Mouse (Mus musculus) neural tube, embryonic 14.5 days (tissue): ENCODE data around the gene Aldh1a3. TPM values are rescaled to one million over a fixed set of nuclear protein-coding genes. Genes with fewer than 3 reads are reported as not detected.
A peak's percentile ranks its signal among the peaks of the same experiment; 100 is the strongest.

Experiments
- ATAC-seq: fragments of 200-750 bp; cut with Nextera tagmentation; 2 replicates; pipeline ENCODE4 v1.8.0; 2017; ENCODE audit warnings: low read depth, mild to moderate bottlenecking, moderate TSS enrichment, moderate library complexity
- H3K27ac ChIP-seq: fragments of 300-500 bp; sonication (generic); 2 replicates; pipeline ENCODE4 v1.5.1; 2014; ENCODE audit warnings: low read depth, mild to moderate bottlenecking, control low read depth, low read length, moderate library complexity, mixed read lengths
- H3K27me3 ChIP-seq: fragments of 300-500 bp; sonication (generic); 2 replicates; pipeline ENCODE4 v1.6.1; 2014; ENCODE audit warnings: low read length; ENCODE audit not compliant: control insufficient read depth, insufficient read depth
- H3K36me3 ChIP-seq: fragments of 300-500 bp; sonication (generic); 2 replicates; pipeline ENCODE4 v1.6.1; 2014; ENCODE audit warnings: low read length, mixed read lengths; ENCODE audit not compliant: control insufficient read depth, insufficient read depth
- H3K4me1 ChIP-seq: fragments of 300-500 bp; sonication (generic); 2 replicates; pipeline ENCODE4 v1.6.1; 2014; ENCODE audit warnings: low read length; ENCODE audit not compliant: control insufficient read depth, insufficient read depth
- H3K4me2 ChIP-seq: fragments of 300-500 bp; sonication (generic); 2 replicates; pipeline ENCODE4 v1.6.1; 2014; ENCODE audit warnings: mild to moderate bottlenecking, low read depth, low read length, control low read depth
- H3K4me3 ChIP-seq: fragments of 300-500 bp; sonication (generic); 2 replicates; pipeline ENCODE4 v1.5.1; 2014; ENCODE audit warnings: low read depth, low read length, control low read depth, mixed read lengths
- H3K9ac ChIP-seq: fragments of 300-500 bp; sonication (generic); replicated peaks from 2 replicates; pipeline ENCODE4 v1.6.1; 2014; ENCODE audit warnings: low read depth, mild to moderate bottlenecking, control low read depth, low read length, mixed read lengths
- H3K9me3 ChIP-seq: fragments of 300-500 bp; sonication (generic); 2 replicates; pipeline ENCODE4 v1.6.1; 2016; ENCODE audit warnings: low read length; ENCODE audit not compliant: control insufficient read depth
- WGBS: fragments of 180-500 bp; shearing (Covaris S2); extraction: QIAGEN DNeasy Blood & Tissue Kit; methylation state at CpG from one replicate; pipeline ENCODE4 v1.1.7; 2014; 5-methylcytosine and 5-hydroxymethylcytosine counted together
- polyA plus RNA-seq: library from polyadenylated mRNA; unstranded; fragments of >200 nt; fragmentation: Nextera tagmentation; extraction: Ambion mirVana; gene quantifications from 2 replicates; pipeline ENCODE4 v1.2.1, GENCODE M21; 2014

Aldh1a3 gene
- polyA plus RNA-seq, 1 experiment from 2014 or later, result 3.5 TPM

DNA sequence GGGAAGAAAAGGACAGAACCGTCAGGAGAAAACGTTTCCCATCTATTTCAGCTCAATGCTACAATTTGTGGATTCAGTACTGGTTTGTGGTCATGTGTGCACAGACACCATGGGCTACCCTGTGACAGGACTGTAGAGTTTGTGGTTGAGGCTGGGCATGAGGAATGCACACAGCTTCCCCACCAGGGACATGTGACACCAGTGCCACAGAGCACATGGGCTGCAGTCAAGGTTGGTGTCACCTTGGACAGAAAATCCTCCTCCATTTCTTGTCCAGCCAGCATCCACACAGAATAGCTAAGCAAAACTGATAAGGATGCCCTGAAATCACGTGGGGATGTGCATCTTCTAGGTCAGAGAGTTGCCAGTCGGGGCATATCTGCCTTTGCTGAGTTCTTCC is 22.5 kb downstream of the Aldh1a3 start:
- Histone ChIP-seq H3K27me3 (no peaks in the 10 kb centered on the region), H3K27ac (no peak overlapping the region), H3K4me2 (no peak overlapping the region), H3K36me3 (no peaks in the 10 kb centered on the region), H3K4me3 (no peak overlapping the region), H3K9me3 (no peaks in the 10 kb centered on the region), H3K9ac (no peak overlapping the region), H3K4me1 (no peaks in the 10 kb centered on the region)
- no peak for ATAC-seq
- 63% methylated on average over 4 of the region's 4 CpGs for WGBS

DNA sequence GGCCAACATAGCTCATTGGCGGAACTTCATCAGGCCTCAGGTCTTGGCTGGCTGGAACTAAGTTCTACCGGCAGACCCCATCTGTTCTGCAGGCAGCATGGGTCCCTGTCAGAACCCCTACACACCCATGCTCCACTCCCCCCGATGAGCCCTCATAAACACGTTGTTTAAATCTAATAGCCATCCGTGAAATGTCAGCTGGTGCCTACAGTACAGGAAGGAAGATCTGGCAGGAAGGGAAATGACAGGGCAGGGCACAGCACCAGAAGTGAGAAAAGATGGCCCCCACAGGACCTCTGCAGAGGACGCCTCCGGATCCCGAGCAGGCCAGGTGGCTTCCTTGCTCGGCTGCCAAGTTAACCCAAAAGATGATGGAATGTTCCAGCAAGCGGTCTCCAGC is 23.2 kb downstream of the Aldh1a3 start:
- no peaks in the 10 kb centered on the region for H3K9me3 ChIP-seq
- WGBS, result 44% methylated on average over 10 of the region's 10 CpGs
- H3K27me3 ChIP-seq, result no peaks in the 10 kb centered on the region
- no peaks in the 10 kb centered on the region for H3K36me3 ChIP-seq
- no peak overlapping the region for H3K4me3 ChIP-seq
- ATAC-seq, result peak; percentile 53; the same call in 1 of the 2 replicates
- no peaks in the 10 kb centered on the region for H3K4me1 ChIP-seq
- H3K4me2 ChIP-seq, result no peak overlapping the region
- no peak overlapping the region for H3K27ac ChIP-seq
- no peak overlapping the region for H3K9ac ChIP-seq

DNA sequence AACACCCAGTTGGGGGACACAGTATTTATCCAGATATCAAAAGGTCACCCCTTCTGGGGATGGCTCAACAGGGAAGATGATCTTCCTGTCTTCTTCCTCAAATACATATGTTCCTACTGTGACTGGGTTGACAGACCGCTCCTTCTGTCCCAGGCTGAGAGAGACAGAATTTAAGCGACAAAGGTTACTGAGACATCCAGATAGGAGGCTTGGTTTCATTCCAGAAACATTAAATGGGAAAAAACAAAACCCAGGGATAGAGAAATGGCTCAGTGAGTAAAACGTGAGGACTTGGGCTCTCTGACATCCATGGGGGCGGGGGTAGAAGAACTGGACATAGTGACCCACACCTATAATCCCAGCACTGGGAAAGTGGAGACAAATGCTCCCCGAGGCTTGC is 24.4 kb downstream of the Aldh1a3 start:
- 86% methylated on average over 5 of the region's 5 CpGs for WGBS
- no peaks in the 10 kb centered on the region for H3K4me1 ChIP-seq
- no peak overlapping the region for H3K4me2 ChIP-seq
- no peak overlapping the region for H3K27ac ChIP-seq
- H3K4me3 ChIP-seq, result no peak overlapping the region
- no peaks in the 10 kb centered on the region for H3K36me3 ChIP-seq
- no peaks in the 10 kb centered on the region for H3K27me3 ChIP-seq
- ATAC-seq, result no peak
- no peaks in the 10 kb centered on the region for H3K9me3 ChIP-seq
- no peak overlapping the region for H3K9ac ChIP-seq

DNA sequence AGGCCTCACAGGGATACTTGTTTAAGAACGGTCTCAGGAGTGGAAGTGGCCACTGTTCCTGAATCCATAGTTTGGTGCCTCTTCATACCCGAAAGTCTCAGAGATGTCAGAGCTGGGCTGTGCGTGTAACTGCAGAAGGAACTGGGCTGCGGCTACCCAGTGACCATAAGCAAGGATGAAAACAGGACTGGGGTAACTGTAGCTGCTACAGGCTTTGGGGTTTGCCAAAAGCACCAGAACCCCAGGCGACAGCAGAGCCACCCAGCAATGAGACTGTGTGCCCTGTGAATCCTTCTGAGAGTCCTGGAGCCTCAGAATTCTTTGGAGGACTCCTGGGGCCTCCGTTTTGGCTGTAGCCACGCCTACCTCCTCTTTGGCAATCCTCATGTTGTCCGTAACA is 25.7 kb downstream of the Aldh1a3 start:
- H3K4me2 ChIP-seq, result no peak overlapping the region
- H3K36me3 ChIP-seq, result no peaks in the 10 kb centered on the region
- H3K4me1 ChIP-seq, result no peaks in the 10 kb centered on the region
- H3K27ac ChIP-seq, result no peak overlapping the region
- no peaks in the 10 kb centered on the region for H3K9me3 ChIP-seq
- WGBS, result 37% methylated on average over 8 of the region's 8 CpGs
- no peak for ATAC-seq
- no peak overlapping the region for H3K9ac ChIP-seq
- no peak overlapping the region for H3K4me3 ChIP-seq
- H3K27me3 ChIP-seq, result no peaks in the 10 kb centered on the region

DNA sequence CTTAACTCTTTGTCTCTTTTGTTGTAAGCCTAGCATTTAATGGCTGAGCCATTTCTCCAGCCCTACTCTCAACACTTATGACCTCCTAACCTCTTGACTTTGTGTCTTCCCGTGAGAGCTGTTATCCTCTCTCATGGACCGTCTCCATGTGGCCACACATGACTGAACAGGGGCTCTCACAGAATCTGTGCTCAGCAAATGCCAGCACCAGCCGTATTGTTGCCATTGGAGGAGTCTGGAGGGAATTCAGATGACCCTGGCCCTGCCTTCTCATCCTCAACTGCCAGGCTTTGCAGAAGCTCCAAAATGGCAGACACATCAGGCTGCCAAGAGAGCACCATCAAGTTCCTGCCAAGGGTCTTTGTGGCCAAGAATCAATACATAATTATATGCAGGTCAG is 30.0 kb downstream of the Aldh1a3 start:
- no peak for ATAC-seq
- Histone ChIP-seq H3K4me3 (no peak overlapping the region), H3K4me2 (no peak overlapping the region), H3K27me3 (no peaks in the 10 kb centered on the region), H3K36me3 (no peaks in the 10 kb centered on the region), H3K9me3 (no peaks in the 10 kb centered on the region), H3K4me1 (no peaks in the 10 kb centered on the region), H3K27ac (no peak overlapping the region), H3K9ac (no peak overlapping the region)
- WGBS, result 46% methylated on average over 3 of the region's 3 CpGs

DNA sequence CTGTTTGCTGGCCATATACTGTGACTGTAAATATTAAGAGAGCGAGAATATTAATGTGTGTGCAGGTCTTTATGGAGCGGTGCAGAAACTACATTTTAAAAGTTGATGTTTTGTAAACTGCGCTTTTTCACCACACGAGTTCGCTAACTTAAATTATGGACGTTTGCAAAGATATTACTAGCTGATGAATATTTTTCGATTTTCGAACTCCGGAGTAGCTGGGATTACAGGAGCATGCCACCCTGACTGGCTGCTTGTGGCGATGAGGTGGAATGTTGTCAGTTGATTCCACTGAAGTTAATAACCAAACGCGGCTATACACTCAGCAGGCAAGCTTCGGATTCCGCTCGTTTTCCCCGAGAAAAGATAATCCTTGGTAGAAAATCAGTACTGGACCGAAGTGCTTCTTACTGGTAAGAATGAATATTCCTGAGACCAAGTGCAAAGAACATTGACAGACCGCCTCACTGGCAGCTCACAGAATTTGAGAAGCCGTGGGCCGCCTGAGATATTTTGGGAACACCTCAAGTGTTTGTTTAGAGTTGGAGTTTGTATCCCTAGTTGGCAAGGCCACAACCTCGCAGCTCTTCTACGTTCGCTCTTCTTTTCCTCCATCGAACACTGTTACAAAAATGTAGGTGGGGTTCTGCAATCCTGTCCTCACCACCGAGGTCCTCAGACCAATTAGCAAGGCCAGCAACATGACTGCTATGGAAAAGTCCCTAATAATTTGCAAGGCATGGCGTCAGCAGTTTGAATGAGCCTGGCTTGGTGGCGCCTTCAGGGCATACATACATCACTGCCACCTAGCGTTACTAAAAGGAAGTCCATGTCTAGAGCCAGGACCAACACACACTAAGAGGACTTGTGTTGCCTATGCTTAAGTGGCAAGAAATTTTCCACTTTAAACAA is 38.4 kb downstream of the Aldh1a3 start:
- Histone ChIP-seq H3K27me3 (peaks cover 6% of the 10 kb centered on the region), H3K4me3 (peak overlapping the region; percentile 42), H3K36me3 (no peaks in the 10 kb centered on the region), H3K9me3 (no peaks in the 10 kb centered on the region), H3K9ac (peak overlapping the region; percentile 56), H3K4me2 (peak overlapping the region; percentile 96), H3K27ac (no peak overlapping the region), H3K4me1 (0 out of 2 replicates have a peak, but pooled peaks cover 8% of the 10 kb centered on the region)
- peak; percentile 86; the same call in 1 of the 2 replicates for ATAC-seq
- 16% methylated on average over 28 of the region's 28 CpGs for WGBS

DNA sequence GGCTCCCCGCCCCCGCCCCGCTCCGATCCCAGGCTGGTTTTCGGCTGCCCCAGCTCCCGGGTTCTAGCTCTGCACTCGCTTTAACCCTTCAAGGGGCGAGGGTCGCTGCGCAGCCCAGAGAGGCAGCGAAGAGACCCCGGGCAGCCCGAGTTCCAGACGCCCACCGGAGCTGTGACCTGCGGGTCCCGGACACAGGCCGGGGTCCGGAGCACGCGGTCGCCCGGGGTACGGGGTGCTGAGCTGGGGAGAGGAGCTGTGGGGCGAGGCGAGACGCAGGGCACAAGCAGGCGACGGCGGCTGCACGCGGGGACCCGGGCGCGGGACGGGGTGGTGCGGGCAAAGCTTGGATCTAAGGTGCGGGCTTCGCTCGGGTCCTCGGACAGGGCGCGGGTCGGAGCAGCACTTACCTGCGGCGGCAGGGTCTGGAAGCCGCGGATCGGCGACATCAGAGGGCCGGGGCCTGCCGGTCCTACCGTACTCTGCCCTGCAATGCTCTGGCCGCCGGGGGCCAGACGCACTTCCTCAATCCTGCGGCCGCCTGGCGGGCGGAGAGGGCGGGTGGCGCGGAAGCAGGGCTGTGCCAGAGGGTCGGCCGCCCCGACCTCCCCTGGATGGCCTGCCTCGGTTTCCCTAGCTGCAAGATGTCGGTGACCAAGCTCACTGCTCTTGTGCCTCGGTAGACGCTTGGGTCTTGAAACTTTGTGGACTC is 39.4 kb downstream of the Aldh1a3 start, which contains the start of gene Lrrk1:
Gene Lrrk1, minus strand, starts transcription at position 538 of the 709 bp plus-strand sequence.
- peak within 1 kb of the TSS; percentile 56 for H3K9ac ChIP-seq
- H3K27ac ChIP-seq, result peak within 1 kb of the TSS; percentile 34; the same call in 1 of the 2 replicates
- ATAC-seq, result peak; percentile 78
- WGBS, result under 1% methylated on average over 54 of the region's 70 CpGs
- H3K9me3 ChIP-seq, result no peaks in the 10 kb centered on the region
- peak within 1 kb of the TSS; percentile 42 for H3K4me3 ChIP-seq
- H3K4me1 ChIP-seq, result 0 out of 2 replicates have a peak, but pooled peaks cover 8% of the 10 kb centered on the region
- peaks cover 6% of the 10 kb centered on the region for H3K27me3 ChIP-seq
- no peaks in the 10 kb centered on the region for H3K36me3 ChIP-seq
- H3K4me2 ChIP-seq, result peak within 1 kb of the TSS; percentile 96

DNA sequence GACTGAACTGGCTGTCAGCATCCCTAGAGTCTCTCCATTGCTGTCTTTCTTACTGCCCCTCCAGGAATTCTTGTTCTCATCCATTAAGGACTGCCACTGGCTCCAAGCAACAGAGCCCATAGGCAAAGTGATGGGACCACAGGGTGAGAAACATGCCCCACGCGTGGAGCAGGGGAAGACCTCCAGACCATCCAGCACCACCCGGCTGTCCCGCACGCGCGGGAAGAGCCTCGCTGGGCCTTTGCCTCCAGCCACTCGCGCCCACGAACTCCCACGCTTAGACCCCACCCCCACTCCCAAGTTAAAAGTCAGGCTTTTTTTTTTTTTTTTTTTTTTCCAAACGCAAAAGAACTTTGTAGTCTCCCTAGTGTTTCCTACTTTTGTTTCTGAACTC is 39.9 kb downstream of the Aldh1a3 start:
- no peaks in the 10 kb centered on the region for H3K9me3 ChIP-seq
- H3K4me1 ChIP-seq, result 0 out of 2 replicates have a peak, but pooled peaks cover 8% of the 10 kb centered on the region
- H3K4me3 ChIP-seq, result peak overlapping the region; percentile 42
- peak overlapping the region; percentile 96 for H3K4me2 ChIP-seq
- H3K27ac ChIP-seq, result no peak overlapping the region
- WGBS, result 0% methylated on average over 13 of the region's 13 CpGs
- peak; percentile 37; the same call in 1 of the 2 replicates for ATAC-seq
- H3K27me3 ChIP-seq, result peaks cover 6% of the 10 kb centered on the region
- peak overlapping the region; percentile 56; the same call in 1 of the 2 replicates for H3K9ac ChIP-seq
- H3K36me3 ChIP-seq, result no peaks in the 10 kb centered on the region

DNA sequence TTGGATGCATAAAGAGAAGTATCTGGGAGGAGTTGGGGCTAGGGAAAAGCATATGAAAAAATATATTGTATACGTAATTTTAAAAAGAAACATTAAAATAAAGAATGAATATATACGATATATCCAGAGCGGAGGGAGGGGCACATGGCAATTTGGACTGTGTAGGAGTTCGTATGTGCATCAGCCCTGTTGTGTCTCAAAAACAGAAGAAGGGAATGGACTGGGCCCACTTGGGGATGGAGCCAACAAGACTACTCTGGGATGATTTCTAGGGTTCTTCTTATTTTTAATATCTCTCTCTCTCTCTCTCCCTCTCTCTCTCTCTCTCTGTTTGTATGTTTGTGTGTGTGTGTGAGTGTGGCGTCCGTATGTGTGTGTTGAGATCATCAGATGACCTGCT is 40.9 kb downstream of the Aldh1a3 start:
- Histone ChIP-seq H3K27me3 (peaks cover 6% of the 10 kb centered on the region), H3K9me3 (no peaks in the 10 kb centered on the region), H3K4me2 (no peak overlapping the region), H3K4me3 (no peak overlapping the region), H3K9ac (no peak overlapping the region), H3K27ac (no peak overlapping the region), H3K4me1 (0 out of 2 replicates have a peak, but pooled peaks cover 8% of the 10 kb centered on the region), H3K36me3 (no peaks in the 10 kb centered on the region)
- no peak for ATAC-seq
- 96% methylated on average over 6 of the region's 6 CpGs for WGBS
